Mouse (Mus musculus) A20 (cell line): Measurements from ENCODE around the gene Dag1.

Source experiments
- DNase-seq: peaks from one replicate; pipeline ENCODE4 v3.0.0-alpha.2; 2011; ENCODE audit warnings: low read depth, low spot score

The Dag1 gene

GRCm38 (mm10) chr9:108227911-108228649, 35.7 kb downstream of the Dag1 start:
- no peak for DNase-seq

DNA sequence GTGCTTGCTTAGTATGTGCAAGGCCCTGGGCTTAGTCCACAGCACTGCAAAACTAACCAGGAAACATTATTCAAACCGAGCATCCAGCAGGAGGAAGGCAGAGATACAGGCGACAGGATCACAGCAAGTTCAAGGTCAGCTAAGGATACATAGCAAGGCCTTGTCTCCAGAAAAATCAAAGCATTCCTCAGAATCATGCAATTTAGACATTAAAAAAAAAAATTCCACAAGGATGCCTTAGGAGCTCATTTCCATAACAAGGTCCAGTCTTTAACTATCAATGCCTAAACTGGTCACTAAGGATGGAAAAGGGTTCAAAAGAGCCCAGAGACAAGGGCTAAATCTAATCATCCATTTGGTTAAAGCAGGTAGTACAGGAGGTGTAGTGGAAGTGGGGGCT, 38.6 kb downstream of the Dag1 start:
- no peak for DNase-seq

- DNase-seq = no peak
Observed at GRCm38 (mm10) chr9:108223633-108224032, 40.1 kb downstream of the Dag1 start.

- no peak for DNase-seq
Observed at GRCm38 (mm10) chr9:108221566-108221965, 42.2 kb downstream of the Dag1 start.

DNA sequence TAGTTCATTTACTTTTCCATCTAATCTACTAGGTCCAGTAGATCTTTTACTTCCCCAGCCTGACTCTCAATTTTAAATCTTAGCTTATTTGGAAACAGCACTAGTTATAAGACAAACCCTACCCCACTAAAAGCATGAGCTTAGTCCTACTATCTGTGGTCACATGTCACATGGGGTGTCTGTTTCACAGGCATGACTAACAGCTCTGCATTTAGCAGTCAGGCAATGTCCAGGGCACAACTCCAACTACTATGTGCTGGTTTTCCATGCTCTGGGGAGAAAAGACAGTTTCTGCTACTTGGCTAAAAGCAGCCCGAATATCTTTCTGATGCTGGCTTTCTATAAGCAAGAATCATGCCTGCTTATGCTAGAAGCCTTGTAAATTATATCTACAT, 43.4 kb downstream of the Dag1 start:
- DNase-seq = no peak

DNA sequence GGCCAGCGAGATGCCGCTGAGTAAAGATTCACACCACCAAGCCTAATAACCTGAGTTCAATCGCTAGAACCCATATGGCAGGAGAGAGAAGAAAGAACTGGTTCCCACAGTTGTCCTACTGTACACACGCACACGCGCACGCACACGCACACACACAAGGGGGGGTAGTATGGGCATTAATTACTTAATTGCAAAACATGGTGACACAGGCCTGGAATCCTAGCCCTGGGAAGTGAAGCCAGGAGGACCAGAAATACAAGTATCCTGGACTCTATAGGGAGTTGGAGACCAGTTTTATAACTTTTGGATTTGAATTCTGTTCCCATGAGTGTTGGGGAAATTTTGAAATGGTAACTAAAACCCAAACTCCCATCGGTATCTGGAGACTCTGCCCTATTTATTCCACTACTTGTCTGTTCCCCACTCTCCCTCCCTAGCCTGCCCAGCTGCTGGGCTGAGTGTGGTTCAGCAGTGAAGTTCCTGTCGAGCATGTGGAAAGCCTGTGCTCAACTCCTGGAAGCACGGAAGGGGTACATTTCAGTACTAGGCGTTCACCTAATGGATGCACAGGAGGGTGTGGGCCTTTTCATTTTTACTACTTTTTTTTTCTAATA, 43.9 kb downstream of the Dag1 start:
- DNase-seq = no peak

DNA sequence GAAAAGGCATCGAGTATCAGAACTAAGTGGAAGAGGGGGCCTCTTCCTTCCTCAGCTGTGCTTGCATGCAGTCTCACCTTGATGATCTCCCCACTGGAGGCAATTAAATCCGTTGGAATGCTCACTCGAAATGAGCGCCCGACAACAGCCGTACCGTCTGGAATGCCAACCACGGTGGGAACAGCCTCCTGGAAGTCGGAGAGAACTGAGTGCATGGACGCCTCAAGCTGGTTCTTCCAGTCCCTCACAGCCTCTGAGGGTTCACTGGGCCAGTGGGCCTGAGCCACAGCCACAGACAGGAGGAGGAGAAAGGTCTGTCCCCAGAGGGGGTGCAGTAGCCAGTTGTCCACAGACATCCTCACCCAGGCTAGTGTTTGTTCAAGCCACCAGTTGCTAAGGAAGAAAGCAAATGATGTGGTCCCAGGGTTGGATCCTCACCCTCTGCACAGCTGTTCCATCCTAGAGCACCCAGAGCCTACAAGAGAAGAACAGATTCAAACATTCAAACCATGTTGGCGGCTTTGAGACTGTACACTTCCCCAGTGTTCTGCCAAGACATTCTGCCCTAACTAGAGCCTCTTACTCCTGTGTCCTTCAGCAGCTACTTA, 45.7 kb downstream of the Dag1 start:
- DNase-seq = no peak

DNA sequence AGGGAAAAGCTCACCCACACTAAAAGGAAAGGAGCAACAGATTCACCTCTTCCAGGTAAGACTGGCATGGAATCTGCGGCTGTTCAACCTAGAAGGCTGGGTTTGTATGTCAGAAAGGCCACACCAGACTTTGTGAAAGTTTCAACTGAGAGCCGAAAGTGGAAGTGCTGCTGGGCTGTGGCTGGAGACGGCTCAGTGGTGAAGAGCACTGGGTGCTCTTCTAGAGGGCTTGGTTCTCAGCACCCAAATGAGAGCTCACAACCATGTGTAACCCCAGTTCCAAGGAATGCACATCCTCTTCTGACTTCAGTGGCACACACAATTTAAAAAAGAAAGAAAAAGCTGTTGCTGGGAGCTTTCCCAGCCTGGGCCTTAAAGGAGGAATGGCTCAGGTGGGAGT, 46.4 kb downstream of the Dag1 start:
- DNase-seq = peak; percentile 89

DNA sequence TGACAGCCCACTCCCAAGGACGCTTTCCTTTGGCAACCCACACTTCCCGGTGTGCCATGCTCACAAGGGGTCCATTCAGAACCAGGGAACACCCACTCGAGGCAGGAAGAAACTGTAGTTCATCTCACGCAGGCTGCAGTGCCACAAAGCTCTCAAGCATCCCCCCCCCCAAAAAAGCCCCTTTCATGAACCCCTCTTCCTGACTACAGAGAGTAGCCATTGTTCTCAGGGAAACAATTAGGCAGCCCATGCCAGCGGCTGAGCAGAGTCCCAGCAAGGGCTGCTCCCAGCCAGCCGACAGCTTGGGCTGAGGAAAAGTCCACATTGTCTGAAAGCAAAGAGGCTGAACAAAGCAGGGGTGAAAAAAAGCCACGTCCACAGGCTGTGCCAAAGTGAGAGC, 50.7 kb downstream of the Dag1 start:
- no peak for DNase-seq

GRCm38 (mm10) chr9:108212426-108212825, 51.3 kb downstream of the Dag1 start:
- no peak for DNase-seq

- DNase-seq = no peak
Observed at GRCm38 (mm10) chr9:108205571-108205901, 58.2 kb downstream of the Dag1 start.

DNA sequence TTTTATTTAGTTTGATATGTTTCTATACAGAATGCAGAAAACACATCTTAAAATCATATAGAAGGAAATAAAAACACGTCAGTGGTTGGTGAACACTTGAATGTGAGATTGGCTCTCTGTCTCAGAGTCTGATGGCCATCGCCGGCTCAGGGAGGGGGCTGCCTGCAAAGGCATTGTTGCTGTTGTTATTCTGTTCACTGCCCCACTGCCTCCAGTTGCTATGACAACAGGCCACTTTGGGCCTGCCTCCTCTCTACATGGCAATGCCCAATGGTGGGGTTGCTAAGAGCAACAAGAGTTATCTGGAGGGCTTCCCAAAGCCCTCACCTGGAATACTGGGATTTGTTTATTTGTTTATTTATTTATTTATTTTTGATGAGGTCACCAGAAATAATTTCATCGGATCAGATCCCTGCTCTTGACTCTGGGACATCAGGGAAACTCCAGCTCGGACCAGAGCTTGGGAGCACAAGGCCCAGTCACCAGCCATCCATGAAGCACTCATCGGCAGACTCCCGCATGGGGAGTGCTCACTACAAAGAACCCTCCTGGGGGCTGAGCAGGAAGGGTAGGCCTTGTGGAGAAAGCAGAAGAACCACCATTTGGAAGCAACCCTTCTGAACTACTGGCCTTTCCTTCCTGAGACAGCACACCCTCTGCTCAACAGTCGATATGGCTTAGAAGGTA, 58.7 kb downstream of the Dag1 start:
- no peak for DNase-seq

DNA sequence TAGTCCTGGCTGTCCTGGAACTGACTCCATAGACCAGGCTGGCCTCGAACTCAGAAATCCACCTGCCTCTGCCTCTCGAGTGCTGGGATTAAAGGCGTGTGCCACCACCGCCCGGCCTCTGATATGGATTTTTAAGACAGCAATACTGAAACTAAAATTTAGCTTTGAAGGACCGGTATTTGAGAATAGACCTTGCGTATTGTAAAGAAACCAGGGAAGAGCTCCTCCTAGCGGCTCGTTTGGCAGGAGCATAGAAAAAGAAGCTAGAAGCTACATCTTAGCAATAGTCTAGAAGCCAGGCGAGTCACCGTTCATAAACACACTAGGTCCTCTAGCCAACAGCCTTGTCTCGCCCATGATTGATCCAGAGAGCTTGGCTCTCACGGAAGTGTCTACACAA, 60.7 kb downstream of the Dag1 start:
- DNase-seq = peak; percentile 88

DNA sequence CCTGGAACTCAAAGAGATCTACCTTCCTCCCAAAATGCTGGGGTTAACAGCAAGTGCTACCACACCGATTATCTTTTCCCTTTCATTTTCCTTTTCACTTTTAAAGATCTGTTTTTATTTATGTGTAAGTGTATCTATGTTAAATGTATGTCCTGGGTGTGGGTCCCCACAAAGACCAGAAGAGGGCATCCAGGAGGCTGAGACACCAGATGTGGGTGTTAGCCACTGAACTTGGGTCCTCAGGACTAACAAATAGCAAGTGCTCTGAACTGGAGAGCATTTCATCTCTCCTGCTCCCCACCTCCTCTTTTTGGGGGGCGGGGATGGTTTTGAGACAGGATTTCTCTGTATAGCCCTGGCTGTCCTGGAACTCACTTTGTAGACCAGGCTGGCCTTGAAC, 61.6 kb downstream of the Dag1 start:
- peak; percentile 68 for DNase-seq

- peak; percentile 97 for DNase-seq
Observed at GRCm38 (mm10) chr9:108201160-108201559, 62.6 kb downstream of the Dag1 start.

DNA sequence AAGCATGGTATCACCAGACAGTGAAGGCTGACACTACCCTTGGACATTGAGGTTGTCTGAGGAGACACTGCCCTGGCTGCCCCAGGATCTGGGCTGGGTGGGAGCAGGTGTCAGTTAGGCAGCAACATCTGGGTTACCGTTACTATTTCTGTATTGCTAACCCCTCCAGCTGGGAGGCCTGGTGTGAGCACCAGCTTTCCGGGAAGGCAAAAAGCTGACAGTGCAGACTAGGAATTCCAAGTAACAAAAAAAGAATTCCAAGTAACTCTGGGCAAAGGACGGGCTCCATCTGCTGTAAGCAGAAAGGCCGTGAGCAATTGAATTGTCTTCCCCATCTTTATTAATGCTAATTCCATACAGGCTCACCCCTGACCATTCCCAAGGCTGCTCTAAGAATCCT, 65.1 kb downstream of the Dag1 start:
- no peak for DNase-seq

DNA sequence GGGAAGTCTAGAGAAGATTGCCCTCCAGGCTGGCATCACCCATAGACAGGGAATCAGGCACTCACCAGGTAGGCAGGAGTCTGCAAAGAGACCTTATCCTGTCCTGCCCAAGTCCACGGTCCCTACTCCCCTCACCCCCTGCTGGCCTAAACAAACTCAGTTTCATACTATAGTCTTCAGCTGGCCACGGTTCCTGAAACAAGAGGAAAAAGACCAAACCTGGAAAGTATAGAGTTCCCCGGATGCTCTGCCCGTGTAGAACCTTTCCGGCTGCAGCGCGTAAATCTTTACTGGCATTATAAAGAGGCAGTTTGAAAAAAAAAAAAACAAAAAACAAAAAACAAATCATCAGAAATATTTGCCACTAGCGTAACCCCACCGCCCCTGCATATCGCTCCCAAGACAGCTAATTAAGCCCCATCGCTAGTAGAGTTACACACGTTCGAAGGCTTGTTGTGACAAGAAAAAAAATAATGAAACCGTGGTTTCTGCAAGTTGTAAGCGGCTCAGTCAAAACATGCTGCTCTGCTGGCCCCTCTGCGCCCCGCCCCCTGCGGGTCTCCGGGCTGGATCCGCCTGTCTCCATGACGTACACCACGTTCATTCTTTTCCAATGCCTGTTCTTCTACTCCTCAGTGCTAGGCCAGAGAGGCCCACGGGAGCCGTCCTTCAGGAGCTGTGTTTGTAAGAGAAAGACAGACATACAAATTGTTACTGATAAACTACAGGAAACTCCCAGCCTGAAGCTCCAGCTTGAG, 66.7 kb downstream of the Dag1 start:
- DNase-seq = no peak

GRCm38 (mm10) chr9:108196222-108196621, 67.5 kb downstream of the Dag1 start:
- peak; percentile 28 for DNase-seq

DNA sequence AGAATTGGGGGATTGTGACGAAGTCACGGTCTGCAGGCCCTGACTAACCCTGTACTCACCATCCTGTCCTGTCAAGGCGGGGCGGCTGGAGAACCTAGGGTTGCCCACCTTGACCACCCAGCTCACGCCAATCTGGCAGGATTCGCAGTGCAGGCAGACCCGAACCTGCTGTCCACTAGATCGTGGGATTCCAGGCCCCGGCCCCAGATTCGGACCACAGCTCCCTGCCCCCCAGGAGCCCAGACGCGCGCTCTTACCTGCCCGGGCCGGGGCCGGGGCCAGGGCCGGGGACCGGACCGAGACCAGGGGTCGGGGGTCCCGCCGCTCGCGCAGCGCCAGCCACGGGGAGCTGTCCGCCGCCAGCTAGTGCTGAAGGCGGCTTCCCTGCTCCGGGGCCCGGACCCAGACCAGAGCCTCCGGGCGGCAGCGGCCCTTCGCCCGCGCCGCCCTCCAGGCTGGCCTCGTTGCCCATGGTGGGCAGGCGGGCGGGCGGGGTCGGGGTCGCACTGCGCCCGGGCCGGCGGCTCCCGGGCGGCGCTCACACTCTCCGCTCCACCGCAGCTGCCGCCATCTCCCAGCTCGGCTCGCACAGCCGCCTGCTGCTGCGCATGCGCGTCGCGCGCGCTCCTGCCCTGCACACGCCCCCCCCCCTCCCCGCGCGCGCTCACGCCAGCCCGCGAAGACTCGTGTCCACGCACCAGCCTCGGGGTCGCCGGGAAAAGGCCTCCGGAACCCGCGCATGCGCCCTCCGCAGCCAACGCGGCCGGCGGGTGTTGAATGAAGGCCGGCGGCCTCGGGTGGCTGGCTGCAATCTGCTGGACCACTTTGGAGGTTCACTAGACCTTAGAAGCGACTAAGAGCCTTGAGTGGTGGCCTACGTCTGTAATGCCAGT, 73.7 kb downstream of the Dag1 start, which contains the start of gene Bsn:
Bsn (minus strand) TSS at position 598 of the 893 bp plus-strand sequence.
- DNase-seq = no peak

GRCm38 (mm10) chr9:108189488-108189786, 74.3 kb downstream of the Dag1 start:
- DNase-seq = no peak

- no peak for DNase-seq
Observed at GRCm38 (mm10) chr9:108189023-108189422, 74.7 kb downstream of the Dag1 start.
